Mouse (Mus musculus) midbrain, embryonic 14.5 days (tissue): Measurements from ENCODE around the gene Eid3. TPM values are rescaled to one million over a fixed set of nuclear protein-coding genes. Genes with fewer than 3 reads are reported as not detected.
A peak's percentile ranks its signal among the peaks of the same experiment; 100 is the strongest.

Source experiments
- ATAC-seq: fragments of 200-750 bp; cut with Nextera tagmentation; 2 replicates; pipeline ENCODE4 v1.8.0; 2017; ENCODE audit warnings: moderate number of reproducible peaks, moderate library complexity; ENCODE audit not compliant: low FRiP score, low TSS enrichment
- DNase-seq: peaks from one replicate; pipeline ENCODE4 v3.0.0-alpha.2; 2015
- H3K27ac ChIP-seq: fragments of 300-500 bp; sonication (generic); replicated peaks from 2 replicates; pipeline ENCODE4 v1.5.1; 2014; ENCODE audit warnings: mild to moderate bottlenecking, low read depth, low read length, moderate library complexity
- H3K27me3 ChIP-seq: fragments of 300-500 bp; sonication (generic); 2 replicates; pipeline ENCODE4 v1.6.1; 2014; ENCODE audit warnings: low read length, control low read depth, mixed read lengths; ENCODE audit not compliant: control insufficient read depth, insufficient read depth
- H3K36me3 ChIP-seq: fragments of 300-500 bp; sonication (generic); 2 replicates; pipeline ENCODE4 v1.6.1; 2014; ENCODE audit warnings: low read length, control low read depth; ENCODE audit not compliant: control insufficient read depth, insufficient read depth
- H3K4me1 ChIP-seq: fragments of 300-500 bp; sonication (generic); 2 replicates; pipeline ENCODE4 v1.6.1; 2014; ENCODE audit warnings: mild to moderate bottlenecking, antibody characterized with exemption, low read length, control low read depth; ENCODE audit not compliant: control insufficient read depth, insufficient read depth
- H3K4me2 ChIP-seq: fragments of 300-500 bp; sonication (generic); 2 replicates; pipeline ENCODE4 v1.6.1; 2014; ENCODE audit warnings: mild to moderate bottlenecking, low read length, moderate library complexity
- H3K4me3 ChIP-seq: fragments of 300-500 bp; sonication (generic); replicated peaks from 2 replicates; pipeline ENCODE4 v1.5.1; 2014; ENCODE audit warnings: low read depth, low read length
- H3K9ac ChIP-seq: fragments of 300-500 bp; sonication (generic); replicated peaks from 2 replicates; pipeline ENCODE4 v1.6.1; 2014; ENCODE audit warnings: mild to moderate bottlenecking, low read length, moderate library complexity
- H3K9me3 ChIP-seq: fragments of 300-500 bp; sonication (generic); 2 replicates; pipeline ENCODE4 v1.6.1; 2016; ENCODE audit warnings: low read length, control low read depth, mixed read lengths; ENCODE audit not compliant: control insufficient read depth
- WGBS: fragments of 180-500 bp; shearing (Covaris S2); extraction: QIAGEN DNeasy Blood & Tissue Kit; methylation state at CpG from one replicate; pipeline ENCODE4 v1.1.7; 2014; 5-methylcytosine and 5-hydroxymethylcytosine counted together
- polyA plus RNA-seq: library from polyadenylated mRNA; unstranded; fragments of >200 nt; fragmentation: Nextera tagmentation; extraction: Ambion mirVana; gene quantifications from 2 replicates; pipeline ENCODE4 v1.2.1, GENCODE M21; 2014

The Eid3 gene
- polyA plus RNA-seq, 1 experiment from 2014 or later = 0.59 TPM

DNA sequence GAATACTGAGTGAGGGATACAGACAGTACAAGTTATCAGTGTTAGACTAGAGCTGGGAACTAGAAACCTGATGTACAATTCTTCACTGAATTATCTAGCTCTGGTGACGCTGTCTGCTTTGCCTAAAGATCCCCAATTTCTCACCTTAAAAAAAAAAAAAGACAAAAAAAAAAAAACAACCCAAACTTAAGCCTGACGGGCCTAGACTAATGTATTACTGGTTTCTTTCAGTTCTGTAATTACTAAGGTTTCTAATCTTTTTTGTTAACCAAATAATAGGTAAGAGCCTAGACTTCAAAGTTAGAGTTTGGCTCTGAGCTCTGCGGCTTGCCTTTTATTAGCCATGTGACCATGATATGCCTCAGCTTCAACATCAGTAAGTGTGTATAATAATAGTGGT is 30.5 kb upstream of the Eid3 start:
- 86% methylated on average over 3 of the region's 3 CpGs for WGBS
- DNase-seq (no peak), ATAC-seq (no peak)
- Histone ChIP-seq H3K4me2 (no peak overlapping the region), H3K27ac (no peak overlapping the region), H3K27me3 (no peaks in the 10 kb centered on the region), H3K9ac (no peak overlapping the region), H3K4me1 (no peaks in the 10 kb centered on the region), H3K4me3 (no peak overlapping the region), H3K9me3 (no peaks in the 10 kb centered on the region), H3K36me3 (no peaks in the 10 kb centered on the region)

DNA sequence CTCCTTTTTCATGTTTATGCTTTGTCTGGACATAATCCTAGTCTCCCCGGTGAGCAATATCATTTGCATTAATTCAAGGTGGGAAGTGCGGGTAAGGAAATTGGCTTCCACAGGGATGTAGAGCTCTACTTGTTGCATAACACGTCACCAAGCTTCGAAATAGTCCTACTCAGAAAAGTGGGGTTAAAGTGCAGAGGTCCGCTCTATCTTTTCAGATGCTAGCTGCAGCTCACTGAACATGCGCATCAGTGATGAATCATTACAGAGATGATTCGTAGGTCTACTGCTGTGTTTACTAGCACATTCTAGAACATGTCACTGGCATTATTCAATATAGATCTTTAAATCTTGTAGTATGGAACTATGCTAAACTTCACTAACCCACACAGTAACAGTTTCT is 28.0 kb upstream of the Eid3 start:
- Histone ChIP-seq H3K4me3 (no peak overlapping the region), H3K4me2 (no peak overlapping the region), H3K9ac (no peak overlapping the region), H3K9me3 (no peaks in the 10 kb centered on the region), H3K36me3 (no peaks in the 10 kb centered on the region), H3K27ac (no peak overlapping the region), H3K4me1 (no peaks in the 10 kb centered on the region), H3K27me3 (no peaks in the 10 kb centered on the region)
- ATAC-seq (no peak), DNase-seq (no peak)
- 79% methylated on average over 7 of the region's 7 CpGs for WGBS

DNA sequence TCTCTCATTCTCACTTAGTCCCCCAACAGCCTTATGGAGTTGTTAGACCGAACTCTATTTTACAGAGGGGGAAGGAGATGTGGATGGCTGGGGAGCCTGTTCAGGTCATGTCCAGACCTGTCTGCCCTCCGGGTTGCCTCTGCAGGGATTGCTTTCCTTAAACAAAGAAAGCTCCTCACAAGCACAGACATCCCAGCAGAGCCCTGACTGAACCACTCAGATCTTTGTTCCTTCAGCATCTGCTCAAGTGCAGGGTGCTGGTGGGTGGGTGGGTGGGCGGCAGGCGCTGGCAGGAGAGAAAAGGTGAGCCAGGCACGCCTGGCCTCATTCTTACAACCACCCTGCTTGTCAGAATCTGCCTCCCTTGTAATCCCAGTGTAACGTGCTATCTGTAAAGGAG is 22.3 kb upstream of the Eid3 start:
- H3K36me3 ChIP-seq = no peaks in the 10 kb centered on the region
- no peak for ATAC-seq
- H3K4me2 ChIP-seq = no peak overlapping the region
- no peak for DNase-seq
- WGBS = 66% methylated on average over 6 of the region's 6 CpGs
- no peaks in the 10 kb centered on the region for H3K27me3 ChIP-seq
- H3K4me1 ChIP-seq = no peaks in the 10 kb centered on the region
- no peak overlapping the region for H3K4me3 ChIP-seq
- no peak overlapping the region for H3K27ac ChIP-seq
- H3K9ac ChIP-seq = no peak overlapping the region
- H3K9me3 ChIP-seq = no peaks in the 10 kb centered on the region

DNA sequence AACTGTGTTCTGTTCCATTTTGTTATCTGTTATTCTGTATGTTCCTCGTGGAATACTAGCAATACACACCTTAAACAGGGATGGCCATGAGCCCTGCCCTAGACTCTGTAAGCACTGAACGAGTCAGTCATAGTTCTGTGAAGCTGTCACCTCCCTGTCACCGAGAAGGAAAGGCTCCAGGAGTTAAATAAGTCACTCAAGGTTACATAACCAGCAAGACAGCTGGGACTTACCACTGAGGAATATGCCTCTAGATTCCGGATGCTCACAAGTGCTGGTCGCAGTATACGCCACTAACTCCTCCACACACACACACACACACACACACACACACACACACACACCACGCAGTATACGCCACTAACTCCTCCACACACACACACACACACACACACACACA is 21.7 kb upstream of the Eid3 start:
- DNase-seq (no peak), ATAC-seq (no peak)
- no peak overlapping the region for H3K4me3 ChIP-seq
- H3K4me2 ChIP-seq = no peak overlapping the region
- no peaks in the 10 kb centered on the region for H3K27me3 ChIP-seq
- WGBS = 87% methylated on average over 8 of the region's 8 CpGs
- no peaks in the 10 kb centered on the region for H3K9me3 ChIP-seq
- no peak overlapping the region for H3K27ac ChIP-seq
- H3K9ac ChIP-seq = no peak overlapping the region
- H3K36me3 ChIP-seq = no peaks in the 10 kb centered on the region
- H3K4me1 ChIP-seq = no peaks in the 10 kb centered on the region

DNA sequence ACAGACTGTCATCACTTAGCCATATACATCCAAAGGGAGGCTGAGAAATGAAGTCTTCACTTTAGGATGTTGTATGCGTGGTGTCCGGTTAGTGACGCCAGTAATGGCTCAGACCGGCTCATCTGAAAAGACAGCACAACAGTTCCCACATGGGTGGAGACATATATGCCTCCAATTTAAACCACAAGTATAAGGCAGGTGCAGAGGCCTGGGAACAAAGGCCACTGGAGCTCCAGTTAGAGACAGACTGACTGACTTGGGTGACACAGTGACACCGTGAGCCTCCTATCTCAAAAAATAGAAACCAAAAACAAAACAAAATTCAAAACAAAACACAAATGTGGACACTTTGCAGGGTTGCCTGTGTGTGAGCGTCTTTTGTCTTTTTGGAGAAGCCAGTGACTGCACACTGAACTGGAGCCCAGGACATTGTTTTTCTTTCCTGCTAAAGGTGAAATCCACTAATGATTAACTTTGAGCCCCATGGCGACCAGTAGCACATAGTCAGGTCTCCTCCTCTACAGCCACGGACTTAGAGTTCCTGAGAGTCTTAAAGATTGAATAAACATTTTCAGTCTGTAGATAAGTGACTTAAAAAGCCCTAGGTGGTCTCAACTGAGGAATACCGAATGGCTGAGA is 18.5 kb upstream of the Eid3 start:
- Histone ChIP-seq H3K36me3 (no peaks in the 10 kb centered on the region), H3K4me3 (no peak overlapping the region), H3K9ac (no peak overlapping the region), H3K27ac (no peak overlapping the region), H3K4me1 (no peaks in the 10 kb centered on the region), H3K9me3 (no peaks in the 10 kb centered on the region), H3K4me2 (no peak overlapping the region), H3K27me3 (no peaks in the 10 kb centered on the region)
- no peak for DNase-seq
- ATAC-seq = no peak
- 88% methylated on average over 9 of the region's 9 CpGs for WGBS

DNA sequence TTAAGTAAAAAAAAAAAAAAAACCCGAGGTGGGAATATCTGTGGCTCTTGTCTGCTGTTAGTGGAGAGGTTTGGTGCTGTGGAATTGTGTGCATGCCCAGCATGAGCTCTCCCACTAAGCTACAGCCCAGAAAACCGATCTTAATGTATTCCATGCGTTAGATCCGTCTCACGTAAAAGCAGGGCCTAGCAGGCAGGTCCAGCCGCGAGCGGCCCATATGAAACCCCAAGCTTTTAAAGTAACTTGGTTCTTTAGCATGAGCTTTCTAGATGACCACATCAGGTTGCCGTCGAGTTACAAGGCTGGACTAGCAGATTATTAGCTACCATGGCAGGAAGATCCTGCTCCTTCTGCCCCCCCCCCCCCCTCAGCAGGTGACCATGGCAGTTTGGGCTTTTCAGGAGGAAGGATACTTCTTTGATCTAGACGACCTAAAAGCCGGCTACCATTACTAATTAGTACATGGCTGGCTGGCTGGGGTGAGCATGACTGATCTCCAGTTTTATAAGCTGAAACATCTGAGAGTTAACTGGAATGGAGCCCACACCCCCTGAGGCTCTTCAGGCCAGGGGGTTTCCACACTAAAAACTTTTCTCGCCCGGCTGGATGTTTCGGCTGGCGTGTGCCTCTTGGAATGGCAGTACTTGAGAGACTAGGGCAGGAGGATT is 16.6 kb upstream of the Eid3 start:
- Histone ChIP-seq H3K4me1 (no peaks in the 10 kb centered on the region), H3K9me3 (no peaks in the 10 kb centered on the region), H3K27me3 (no peaks in the 10 kb centered on the region), H3K9ac (no peak overlapping the region), H3K27ac (no peak overlapping the region), H3K4me2 (no peak overlapping the region), H3K4me3 (no peak overlapping the region), H3K36me3 (no peaks in the 10 kb centered on the region)
- no peak for DNase-seq
- ATAC-seq = no peak
- WGBS = 38% methylated on average over 16 of the region's 16 CpGs

DNA sequence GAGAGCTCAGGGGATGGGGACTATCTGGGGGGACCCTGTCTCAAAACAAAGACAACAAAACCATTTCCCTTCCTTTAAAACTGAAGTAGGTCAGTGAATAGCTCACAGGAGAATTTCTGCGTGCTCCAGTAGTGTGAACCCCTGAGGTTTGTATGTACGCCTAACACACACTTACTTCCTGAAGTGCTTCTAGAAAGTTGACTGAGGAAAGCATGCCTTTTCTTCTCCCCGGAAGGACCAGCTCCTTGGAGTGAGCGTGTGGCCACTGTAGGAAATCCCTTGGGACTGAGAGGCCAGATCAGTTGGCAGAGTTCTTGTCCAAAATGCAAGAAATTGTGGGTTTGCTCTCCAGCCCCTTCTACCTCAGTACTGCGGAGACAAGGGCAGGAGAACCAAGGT is 16.1 kb upstream of the Eid3 start:
- Histone ChIP-seq H3K4me1 (no peaks in the 10 kb centered on the region), H3K36me3 (no peaks in the 10 kb centered on the region), H3K27me3 (no peaks in the 10 kb centered on the region), H3K9ac (no peak overlapping the region), H3K9me3 (no peaks in the 10 kb centered on the region), H3K27ac (no peak overlapping the region), H3K4me3 (no peak overlapping the region), H3K4me2 (no peak overlapping the region)
- DNase-seq (no peak), ATAC-seq (no peak)
- 84% methylated on average over 5 of the region's 5 CpGs for WGBS

DNA sequence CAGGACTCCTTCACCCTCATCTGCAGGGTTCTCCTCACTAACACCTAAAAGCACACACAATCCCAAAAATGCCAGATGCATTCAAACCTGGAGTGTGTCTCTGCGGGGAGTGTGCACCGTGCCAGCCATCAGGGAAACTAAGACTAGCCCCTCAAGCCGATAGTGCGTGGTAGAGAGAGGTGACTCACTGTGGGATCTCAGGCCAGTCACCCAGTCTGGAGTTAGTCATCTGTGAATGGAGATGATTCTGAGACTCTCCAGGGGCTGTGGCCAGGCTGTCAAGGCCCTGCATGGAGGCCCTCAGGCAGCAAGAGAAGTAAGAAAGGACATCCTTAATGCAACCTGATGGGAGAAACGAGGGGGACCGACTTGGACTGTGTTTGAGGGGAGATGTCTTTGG is 14.7 kb upstream of the Eid3 start:
- ATAC-seq (no peak), DNase-seq (no peak)
- no peaks in the 10 kb centered on the region for H3K27me3 ChIP-seq
- H3K9ac ChIP-seq = no peak overlapping the region
- 86% methylated on average over 6 of the region's 6 CpGs for WGBS
- no peak overlapping the region for H3K4me2 ChIP-seq
- no peak overlapping the region for H3K27ac ChIP-seq
- no peak overlapping the region for H3K4me3 ChIP-seq
- no peaks in the 10 kb centered on the region for H3K4me1 ChIP-seq
- H3K36me3 ChIP-seq = no peaks in the 10 kb centered on the region
- no peaks in the 10 kb centered on the region for H3K9me3 ChIP-seq

DNA sequence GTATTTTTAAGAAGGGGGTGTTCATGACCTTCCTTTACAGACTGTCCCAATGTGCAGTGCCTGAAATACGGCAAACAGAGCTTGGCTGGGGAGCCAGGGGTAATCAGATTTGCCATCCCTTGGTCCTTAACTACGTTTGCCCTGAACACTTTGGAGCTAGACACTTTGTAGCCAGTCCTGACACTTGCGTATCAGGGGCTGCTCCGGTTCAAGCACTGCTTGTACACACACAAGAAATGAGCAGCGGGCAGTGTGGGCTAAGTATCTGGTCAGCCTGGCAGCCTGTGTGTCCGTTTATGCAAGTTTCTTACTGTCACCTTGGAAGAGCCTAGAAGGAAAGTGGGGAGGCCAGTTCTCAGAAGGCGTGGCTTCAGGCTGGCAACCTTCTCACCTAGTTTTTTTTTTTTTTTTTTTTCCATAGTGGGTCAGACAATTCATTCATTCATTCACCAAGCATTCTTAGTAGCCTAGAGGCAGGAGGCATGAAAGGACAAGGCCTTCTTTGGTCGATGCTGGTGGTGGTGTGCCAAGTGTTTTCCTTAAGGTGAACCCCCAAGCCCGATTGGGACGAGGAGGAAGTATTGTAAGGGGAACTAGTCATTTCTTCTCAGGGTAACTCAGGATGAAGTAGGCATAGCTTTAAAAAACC is 8.3 kb upstream of the Eid3 start:
- ATAC-seq (no peak), DNase-seq (no peak)
- H3K4me2 ChIP-seq = peak overlapping the region; percentile 70
- 58% methylated on average over 10 of the region's 10 CpGs for WGBS
- no peak overlapping the region for H3K27ac ChIP-seq
- H3K27me3 ChIP-seq = no peaks in the 10 kb centered on the region
- no peaks in the 10 kb centered on the region for H3K36me3 ChIP-seq
- H3K4me1 ChIP-seq = peaks cover 20% of the 10 kb centered on the region
- H3K4me3 ChIP-seq = peak overlapping the region; percentile 73; the same call in 1 of the 2 replicates
- H3K9ac ChIP-seq = no peak overlapping the region
- H3K9me3 ChIP-seq = no peaks in the 10 kb centered on the region
